Mouse (Mus musculus): ENCODE data around the gene Tnfrsf21.

- no peak for TF ChIP-seq POLR2A (IDR thresholded peaks at IDR 0.05; ENCODE audit: borderline replicate concordance, insufficient read depth, low read length)
- no peak for TF ChIP-seq CTCF (IDR thresholded peaks at IDR 0.05; ENCODE audit: borderline replicate concordance, insufficient read depth, low read depth, low read length)
Measured at GRCm38 (mm10) chr17:43114086-43114581, 97.8 kb downstream of the Tnfrsf21 start.
